Mouse (Mus musculus): Measurements from ENCODE around the gene Gm13289.
A peak's percentile ranks its signal among the peaks of the same experiment; 100 is the strongest.
"Not testable (repeated sequence)": the region's sequence is repeated elsewhere in the genome, so short reads cannot be mapped to it uniquely, and the experiment has no call there.

Gm13289 gene

DNA sequence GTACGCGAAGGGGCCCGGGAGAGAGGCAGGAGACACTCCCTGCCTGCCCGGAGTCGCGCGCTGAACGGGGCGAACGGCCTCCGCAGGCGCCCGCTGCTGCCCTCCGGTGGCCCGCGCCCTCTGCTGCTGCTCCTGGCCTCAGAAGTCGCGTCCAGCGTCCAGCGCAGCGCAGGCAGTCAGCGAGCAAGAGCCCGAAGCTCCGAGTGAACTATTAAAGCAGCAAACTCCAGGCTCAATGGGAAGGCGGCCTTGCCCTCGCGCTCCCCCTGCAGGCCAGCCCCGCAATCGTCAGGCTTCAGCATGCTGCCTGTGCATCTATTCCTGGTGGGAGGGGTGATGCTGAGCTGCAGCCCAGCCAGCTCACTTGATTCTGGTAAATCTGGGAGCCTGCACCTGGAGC, at the start of gene Gm13289:
Gm13289 (plus strand) TSS at position 301 of the 400 bp plus-strand sequence.
- DNase-seq (ENCODE audit: low spot score in 2 of 2): not testable (repeated sequence)

DNA sequence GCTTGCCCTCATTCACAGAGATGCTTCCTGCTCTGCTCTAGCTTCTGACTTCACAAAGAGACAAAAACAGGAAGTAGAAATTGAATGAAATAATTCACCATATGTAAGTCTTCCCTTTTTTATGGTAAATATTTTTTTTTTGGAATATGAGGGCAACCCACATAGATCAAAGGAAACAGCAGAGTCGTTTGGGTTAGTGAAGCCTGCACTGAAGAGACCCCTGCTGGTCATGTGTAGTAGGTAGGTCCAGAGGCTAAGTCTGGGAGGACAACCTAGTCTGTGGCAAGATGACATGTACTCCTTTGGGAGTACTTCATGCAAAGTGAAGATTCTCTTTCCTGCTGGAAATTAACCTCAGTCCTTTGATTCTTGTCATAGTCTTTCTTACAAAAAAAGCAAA, 49.4 kb upstream of the Gm13289 start:
- peak; percentile 29 to 49 for DNase-seq (ENCODE audit: low spot score in 2 of 2)

DNA sequence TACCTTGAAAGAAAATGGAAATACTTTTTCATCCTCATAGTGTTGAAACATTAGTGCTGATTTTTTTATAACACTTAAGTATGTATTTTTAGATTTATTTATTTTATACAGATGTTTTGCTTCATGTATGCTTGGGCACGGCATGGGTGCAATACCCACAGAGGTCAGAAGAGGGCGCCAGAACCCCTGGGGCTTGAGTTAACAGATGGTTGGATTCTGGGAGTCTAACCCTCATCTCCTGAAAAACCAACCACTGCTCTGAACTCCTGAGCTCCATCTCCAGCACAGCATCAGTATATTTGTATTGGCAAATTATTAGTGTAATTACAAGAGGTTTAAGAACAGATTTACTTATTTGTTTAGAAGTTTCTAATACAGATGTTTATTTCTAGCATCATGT, 38.2 kb upstream of the Gm13289 start:
- DNase-seq (ENCODE audit: low spot score in 2 of 2): peak; percentile 48 to 79

DNA sequence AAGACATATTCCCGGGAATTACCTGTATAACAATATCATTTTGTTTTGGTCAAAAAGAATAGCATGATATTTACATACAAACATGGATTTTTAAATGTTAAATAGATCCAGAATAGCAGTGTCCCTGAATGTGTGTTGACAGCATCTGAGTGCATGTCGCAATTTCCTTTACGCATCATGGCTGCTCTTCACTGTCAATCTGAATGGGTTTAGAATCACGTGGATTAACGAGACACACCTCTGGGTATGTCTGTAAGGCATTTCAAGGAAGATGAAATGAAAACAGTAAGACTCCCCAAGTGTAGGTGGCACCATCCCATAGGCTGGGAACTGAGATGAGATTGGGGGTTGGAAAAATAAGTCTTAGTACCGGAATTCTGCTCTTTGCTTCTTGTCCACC, 37.7 kb upstream of the Gm13289 start:
- DNase-seq (ENCODE audit: low spot score in 2 of 2): no peak

DNA sequence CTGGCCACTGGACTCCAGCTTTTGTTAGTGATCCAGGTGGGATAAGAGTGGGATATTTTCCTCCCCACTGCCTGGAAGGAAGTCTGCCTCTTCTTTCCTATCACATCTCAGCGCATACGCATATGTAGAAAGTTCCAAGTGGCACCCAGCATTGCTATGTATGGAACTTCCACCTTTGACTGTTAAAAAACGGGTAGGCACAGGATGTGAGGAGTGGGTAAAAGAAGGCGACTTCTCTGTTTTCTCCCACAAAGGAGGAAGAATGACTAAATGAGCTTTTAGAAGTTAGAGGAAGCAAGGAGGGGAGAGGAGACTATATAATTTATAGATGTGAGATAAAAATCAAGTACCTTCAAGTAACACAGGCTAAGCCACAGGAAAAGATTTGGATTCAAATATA, 35.3 kb upstream of the Gm13289 start:
- DNase-seq (ENCODE audit: low spot score in 2 of 2): no peak

DNA sequence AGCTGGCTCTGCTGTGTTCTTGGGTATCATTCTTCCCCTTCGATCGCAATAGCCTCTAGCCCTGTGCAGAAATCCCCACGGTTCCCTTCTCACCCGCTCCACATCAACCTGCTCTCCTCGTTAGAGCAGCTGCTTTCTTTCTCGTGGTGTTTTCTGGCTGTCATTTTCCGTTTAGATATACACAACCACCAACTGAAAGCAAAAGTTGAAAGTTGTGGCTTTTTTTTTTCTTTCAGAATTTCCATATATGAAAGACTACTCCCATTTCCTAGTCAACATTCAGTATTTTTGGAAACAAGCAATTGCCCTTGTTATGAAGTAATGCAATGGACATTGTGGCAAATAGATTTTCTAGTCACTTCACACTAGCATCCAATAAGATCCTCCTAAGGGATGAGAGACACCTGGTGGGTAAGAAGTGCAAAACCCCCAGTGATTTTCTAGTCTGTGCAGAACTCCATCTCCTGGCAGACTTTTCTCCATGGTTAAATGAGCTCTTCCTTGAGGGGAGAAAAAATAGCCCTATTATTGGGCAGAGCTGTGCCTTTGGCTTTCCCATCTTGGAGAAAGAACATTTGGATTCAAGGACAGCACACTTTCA, 33.9 kb upstream of the Gm13289 start:
- DNase-seq (ENCODE audit: low spot score in 2 of 2): no peak

DNA sequence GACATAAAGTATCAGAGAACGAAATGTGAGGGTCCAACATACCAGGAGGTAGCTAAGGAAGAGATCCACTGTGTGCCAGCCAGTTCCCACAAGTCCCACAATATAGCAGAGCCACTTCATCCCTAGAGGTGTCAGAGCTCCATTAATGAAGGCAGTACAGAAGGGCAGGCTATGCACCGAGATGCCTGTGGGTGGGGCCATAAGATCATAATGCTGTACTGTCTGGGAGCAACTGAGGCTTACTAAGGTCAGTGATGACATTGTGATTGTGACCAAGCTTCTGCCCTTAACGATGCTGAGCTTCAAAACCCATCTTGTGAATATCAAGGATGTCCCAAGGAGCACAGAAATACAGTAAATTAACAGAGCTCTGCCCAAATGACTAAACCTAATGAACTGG, 32.5 kb upstream of the Gm13289 start:
- no peak for DNase-seq (ENCODE audit: low spot score in 2 of 2)

DNA sequence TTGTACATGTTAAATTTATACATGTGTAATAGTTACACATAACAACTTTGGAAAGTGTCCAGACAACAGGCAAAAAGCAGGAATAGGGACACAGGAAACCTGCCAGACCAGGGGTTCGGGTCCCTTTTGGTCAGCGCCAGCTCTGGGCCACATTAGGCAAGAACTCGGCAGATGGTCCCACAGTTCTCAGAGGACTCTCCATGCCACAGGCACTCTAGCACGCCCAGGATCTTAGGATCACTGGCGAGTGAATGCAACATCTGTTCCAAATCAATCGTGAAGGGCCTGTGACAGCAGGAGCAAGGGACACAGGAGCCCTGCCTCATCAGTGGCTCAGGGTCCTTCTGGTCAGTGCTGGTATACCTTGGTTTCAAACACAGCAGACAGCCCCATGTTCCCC, 26.8 kb upstream of the Gm13289 start:
- DNase-seq (ENCODE audit: low spot score in 2 of 2): no peak

DNA sequence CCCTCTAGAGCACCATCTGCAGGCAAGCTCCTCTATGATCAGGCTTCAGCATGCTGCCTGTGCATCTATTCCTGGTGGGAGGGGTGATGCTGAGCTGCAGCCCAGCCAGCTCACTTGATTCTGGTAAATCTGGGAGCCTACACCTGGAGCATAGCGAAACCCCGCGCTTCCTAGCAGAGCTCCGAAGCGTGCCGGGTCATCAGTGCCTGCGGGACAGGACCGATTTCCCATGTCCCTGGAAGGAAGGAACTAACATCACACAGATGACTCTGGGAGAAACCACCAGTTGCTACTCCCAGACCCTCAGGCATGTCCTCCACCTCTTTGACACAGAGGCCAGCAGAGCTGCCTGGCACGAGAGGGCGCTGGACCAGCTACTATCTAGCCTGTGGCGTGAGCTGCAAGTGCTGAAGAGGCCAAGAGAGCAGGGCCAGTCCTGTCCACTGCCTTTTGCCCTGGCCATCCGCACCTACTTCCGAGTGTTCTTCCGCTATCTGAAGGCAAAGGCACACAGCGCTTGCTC, 21.8 kb upstream of the Gm13289 start, which contains the start of gene Gm13271:
Gm13271 (plus strand) TSS at position 51 of the 523 bp plus-strand sequence.
- peak; percentile 61 to 83 for DNase-seq (ENCODE audit: low spot score in 2 of 2)

DNA sequence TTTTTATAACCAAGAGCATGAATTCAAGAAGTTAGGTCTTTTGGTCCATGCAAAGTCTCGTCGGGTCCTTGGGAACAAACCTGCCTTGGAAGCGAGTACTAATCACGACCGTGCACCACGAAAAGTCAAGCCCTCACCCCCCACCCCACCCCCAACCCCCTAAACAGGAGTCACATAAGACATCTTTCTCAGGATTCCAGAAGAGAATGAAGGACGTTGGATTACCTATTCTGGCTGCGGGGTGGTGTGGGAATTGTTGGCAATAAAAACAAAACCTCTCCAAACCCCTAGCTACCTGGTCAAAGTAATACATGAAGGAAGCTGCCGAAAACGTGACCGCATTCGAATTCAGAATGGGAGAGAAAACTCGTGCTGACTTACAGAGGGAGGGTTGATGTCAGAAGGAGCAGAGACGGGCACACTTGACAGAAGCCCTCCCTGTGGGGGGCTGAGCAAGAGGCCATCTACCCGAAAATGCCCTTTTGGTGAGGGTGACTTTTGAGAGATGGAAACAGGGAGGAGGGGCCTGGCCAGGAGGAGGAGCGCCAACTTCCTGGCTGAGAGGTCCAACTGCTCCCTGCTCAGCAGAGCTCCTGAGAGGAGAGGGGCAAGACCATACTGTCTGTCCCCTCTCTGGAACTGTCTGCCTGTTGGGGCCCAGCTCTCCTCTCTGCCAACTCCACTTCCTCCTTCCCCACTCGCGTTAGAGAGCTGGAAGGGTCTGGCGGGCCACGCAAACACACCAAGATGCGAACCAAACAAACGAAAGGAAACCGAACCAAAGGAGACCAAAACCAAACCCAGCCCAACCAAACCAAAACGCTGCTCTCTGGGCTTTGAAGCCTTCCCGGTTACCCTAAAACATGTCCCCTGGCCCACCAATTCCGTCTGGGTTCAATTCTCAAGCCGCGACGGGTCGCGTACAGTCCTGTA, 19.9 kb upstream of the Gm13289 start:
- DNase-seq (ENCODE audit: low spot score in 2 of 2): peak in 1 of 2 experiments; percentile 23

DNA sequence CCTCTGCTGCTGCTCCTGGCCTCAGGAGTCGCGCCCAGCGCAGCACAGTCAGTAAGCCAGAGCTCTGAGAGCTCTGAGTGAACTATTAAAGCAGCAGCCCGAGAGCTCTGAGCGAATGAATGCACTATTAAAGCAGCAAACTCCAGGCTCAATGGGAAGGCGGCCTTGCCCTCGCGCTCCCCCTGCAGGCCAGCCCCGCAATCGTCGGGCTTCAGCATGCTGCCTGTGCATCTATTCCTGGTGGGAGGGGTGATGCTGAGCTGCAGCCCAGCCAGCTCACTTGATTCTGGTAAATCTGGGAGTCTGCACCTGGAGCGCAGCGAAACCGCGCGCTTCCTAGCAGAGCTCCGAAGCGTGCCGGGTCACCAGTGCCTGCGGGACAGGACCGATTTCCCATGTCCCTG, 19.1 kb upstream of the Gm13289 start:
- peak; percentile 85 to 91 for DNase-seq (ENCODE audit: low spot score in 2 of 2)

DNA sequence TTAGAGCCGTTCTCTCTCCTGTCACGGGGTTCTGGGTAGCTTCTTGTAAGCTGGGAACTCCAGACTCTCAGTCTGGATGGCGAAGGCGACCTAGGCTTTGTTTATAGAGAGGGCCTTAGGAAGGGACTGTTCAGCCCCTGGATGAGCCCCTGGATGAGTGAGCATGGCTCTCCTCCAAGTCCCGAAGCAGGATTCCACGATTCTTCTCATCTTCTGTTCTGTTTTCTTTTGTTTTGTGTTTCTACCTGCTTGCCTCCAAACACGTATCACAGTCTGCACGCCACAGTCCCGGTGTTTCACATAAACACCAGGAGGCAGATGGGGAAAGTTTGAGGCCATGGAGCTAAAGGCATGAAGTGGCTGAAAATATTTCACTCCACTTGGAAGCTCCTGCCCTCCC, 18.0 kb upstream of the Gm13289 start:
- DNase-seq (ENCODE audit: low spot score in 2 of 2): not testable (repeated sequence)

DNA sequence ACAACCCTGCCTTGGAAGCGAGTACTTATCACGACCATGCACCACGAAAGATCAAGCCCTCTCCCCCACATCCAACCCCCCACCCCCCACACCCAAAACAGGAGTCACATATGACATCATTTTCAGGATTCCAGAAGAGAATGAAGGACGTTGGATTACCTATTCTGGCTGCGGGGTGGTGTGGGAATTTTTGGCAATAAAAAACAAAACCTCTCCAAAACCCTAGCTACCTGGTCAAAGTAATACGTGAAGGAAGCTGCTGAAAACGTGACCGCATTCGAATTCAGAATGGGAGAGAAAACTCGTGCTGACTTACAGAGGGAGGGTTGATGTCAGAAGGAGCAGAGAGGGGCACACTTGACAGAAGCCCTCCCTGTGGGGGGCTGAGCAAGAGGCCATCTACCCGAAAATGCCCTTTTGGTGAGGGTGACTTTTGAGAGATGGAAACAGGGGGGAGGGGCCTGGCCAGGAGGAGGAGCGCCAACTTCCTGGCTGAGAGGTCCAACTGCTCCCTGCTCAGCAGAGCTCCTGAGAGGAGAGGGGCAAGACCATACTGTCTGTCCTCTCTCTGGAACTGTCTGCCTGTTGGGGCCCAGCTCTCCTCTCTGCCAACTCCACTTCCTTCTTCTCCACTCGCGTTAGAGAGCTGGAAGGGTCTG, 17.0 kb upstream of the Gm13289 start, which contains the start of gene Gm13283:
Gm13283 (plus strand) TSS at position 510 of the 659 bp plus-strand sequence.
- DNase-seq (ENCODE audit: low spot score in 2 of 2): peak; percentile 43 to 53

DNA sequence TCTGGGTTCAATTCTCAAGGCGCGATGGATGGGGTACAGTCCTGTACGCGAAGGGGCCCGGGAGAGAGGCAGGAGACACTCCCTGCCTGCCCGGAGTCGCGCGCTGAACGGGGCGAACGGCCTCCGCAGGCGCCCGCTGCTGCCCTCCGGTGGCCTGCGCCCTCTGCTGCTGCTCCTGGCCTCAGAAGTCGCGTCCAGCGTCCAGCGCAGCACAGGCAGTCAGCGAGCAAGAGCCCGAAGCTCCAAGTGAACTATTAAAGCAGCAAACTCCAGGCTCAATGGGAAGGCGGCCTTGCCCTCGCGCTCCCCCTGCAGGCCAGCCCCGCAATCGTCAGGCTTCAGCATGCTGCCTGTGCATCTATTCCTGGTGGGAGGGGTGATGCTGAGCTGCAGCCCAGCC, 16.3 kb upstream of the Gm13289 start:
- DNase-seq (ENCODE audit: low spot score in 2 of 2): not testable (repeated sequence)

DNA sequence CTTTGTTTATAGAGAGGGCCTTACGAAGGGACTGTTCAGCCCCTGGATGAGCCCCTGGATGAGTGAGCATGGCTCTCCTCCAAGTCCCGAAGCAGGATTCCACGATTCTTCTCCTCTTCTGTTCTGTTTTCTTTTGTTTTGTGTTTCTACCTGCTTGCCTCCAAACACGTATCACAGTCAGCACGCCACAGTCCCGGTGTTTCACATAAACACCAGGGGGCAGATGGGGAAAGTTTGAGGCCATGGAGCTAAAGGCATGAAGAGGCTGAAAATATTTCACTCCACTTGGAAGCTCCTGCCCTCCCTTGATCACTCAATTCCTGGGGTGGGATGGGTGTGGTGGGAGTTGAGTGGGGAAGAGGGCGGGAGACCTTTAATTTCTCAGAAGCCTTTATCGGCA, 14.9 kb upstream of the Gm13289 start:
- peak; percentile 90 to 93 for DNase-seq (ENCODE audit: low spot score in 2 of 2)

DNA sequence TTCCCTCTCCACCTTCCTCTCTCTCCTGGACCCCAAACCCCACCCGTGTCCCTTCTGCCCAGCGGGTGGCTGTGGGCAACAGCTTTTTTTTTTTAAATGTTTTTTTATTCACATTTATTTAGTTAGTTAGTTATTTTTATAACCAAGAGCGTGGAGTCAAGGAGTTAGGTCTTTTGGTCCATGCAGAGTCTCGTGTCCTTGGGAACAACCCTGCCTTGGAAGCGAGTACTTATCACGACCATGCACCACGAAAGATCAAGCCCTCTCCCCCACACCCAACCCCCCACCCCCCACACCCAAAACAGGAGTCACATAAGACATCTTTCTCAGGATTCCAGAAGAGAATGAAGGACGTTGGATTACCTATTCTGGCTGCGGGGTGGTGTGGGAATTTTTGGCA, 14.4 kb upstream of the Gm13289 start:
- DNase-seq (ENCODE audit: low spot score in 2 of 2): not testable (repeated sequence)

DNA sequence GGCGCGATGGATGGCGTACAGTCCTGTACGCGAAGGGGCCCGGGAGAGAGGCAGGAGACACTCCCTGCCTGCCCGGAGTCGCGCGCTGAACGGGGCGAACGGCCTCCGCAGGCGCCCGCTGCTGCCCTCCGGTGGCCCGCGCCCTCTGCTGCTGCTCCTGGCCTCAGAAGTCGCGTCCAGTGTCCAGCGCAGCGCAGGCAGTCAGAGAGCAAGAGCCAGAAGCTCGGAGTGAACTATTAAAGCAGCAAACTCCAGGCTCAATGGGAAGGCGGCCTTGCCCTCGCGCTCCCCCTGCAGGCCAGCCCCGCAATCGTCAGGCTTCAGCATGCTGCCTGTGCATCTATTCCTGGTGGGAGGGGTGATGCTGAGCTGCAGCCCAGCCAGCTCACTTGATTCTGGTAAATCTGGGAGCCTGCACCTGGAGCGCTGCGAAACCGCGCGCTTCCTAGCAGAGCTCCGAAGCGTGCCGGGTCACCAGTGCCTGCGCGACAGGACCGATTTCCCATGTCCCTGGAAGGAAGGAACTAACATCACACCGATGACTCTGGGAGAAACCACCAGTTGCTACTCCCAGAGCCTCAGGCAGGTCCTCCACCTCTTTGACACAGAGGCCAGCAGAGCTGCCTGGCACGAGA, 13.2 kb upstream of the Gm13289 start:
- DNase-seq (ENCODE audit: low spot score in 2 of 2): not testable (repeated sequence)

DNA sequence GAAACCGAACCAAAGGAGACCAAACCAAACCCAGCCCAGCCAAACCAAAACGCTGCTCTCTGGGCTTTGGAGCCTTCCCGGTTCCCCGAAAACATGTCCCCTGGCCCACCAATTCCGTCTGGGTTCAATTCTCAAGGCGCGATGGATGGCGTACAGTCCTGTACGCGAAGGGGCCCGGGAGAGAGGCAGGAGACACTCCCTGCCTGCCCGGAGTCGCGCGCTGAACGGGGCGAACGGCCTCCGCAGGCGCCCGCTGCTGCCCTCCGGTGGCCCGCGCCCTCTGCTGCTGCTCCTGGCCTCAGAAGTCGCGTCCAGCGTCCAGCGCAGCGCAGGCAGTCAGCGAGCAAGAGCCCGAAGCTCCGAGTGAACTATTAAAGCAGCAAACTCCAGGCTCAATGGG, 3.2 kb upstream of the Gm13289 start, which contains the start of gene Gm13290:
Gm13290 (plus strand) TSS at position 301 of the 400 bp plus-strand sequence.
- DNase-seq (ENCODE audit: low spot score in 2 of 2): not testable (repeated sequence)

DNA sequence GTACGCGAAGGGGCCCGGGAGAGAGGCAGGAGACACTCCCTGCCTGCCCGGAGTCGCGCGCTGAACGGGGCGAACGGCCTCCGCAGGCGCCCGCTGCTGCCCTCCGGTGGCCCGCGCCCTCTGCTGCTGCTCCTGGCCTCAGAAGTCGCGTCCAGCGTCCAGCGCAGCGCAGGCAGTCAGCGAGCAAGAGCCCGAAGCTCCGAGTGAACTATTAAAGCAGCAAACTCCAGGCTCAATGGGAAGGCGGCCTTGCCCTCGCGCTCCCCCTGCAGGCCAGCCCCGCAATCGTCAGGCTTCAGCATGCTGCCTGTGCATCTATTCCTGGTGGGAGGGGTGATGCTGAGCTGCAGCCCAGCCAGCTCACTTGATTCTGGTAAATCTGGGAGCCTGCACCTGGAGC, 2.8 kb downstream of the Gm13289 start, which contains the start of gene Gm13272:
Gm13272 (plus strand) TSS at position 301 of the 400 bp plus-strand sequence.
- not testable (repeated sequence) for DNase-seq (ENCODE audit: low spot score in 2 of 2)

DNA sequence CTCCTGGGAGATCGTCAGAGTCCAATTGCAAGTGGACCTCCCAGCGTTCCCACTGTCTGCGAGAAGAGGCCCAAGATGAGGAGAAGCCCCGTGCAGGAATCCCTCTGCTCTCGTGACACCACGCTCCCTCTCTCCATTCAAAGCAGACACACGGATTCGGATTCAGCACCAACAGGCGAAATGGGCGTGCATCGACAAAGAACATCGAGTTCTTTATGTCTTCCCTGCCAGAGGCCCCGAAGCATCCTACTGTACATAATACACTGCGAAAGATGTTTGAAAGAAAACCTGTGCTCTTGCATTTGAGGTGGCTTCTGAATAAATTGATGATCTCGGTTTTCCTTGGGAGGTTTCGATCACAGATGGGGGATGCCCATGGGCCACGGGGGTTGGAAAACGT, 3.6 kb downstream of the Gm13289 start:
- not testable (repeated sequence) for DNase-seq (ENCODE audit: low spot score in 2 of 2)

DNA sequence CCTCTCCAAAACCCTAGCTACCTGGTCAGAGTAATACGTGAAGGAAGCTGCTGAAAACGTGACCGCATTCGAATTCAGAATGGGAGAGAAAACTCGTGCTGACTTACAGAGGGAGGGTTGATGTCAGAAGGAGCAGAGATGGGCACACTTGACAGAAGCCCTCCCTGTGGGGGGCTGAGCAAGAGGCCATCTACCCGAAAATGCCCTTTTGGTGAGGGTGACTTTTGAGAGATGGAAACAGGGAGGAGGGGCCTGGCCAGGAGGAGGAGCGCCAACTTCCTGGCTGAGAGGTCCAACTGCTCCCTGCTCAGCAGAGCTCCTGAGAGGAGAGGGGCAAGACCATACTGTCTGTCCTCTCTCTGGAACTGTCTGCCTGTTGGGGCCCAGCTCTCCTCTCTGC, 5.1 kb downstream of the Gm13289 start, which contains the start of gene Ifnz:
Ifnz (plus strand) TSS at position 301 of the 400 bp plus-strand sequence.
- DNase-seq (ENCODE audit: low spot score in 2 of 2): not testable (repeated sequence)
